Mouse (Mus musculus) spleen, adult 2 months (tissue): Measurements from ENCODE around the gene Cacnb2.

Experiments
- CTCF ChIP-seq: fragments of 200-500 bp; IDR thresholded peaks from 2 replicates; pipeline ENCODE4 v1.5.1; 2011; ENCODE audit warnings: mild to moderate bottlenecking, inconsistent platforms; ENCODE audit not compliant: insufficient read depth, insufficient read length, insufficient replicate concordance; ENCODE audit errors: extremely low read depth
- POLR2A ChIP-seq: fragments of 200-500 bp; IDR thresholded peaks from 2 replicates; pipeline ENCODE4 v1.6.1; 2011; ENCODE audit warnings: low read depth, low read length, inconsistent platforms

- TF ChIP-seq CTCF (peak; percentile 58; the same call in 1 of the 2 replicates), POLR2A (no peak)
Measured at GRCm38 (mm10) chr2:14676885-14677516, 74.1 kb downstream of the Cacnb2 start.
